Mouse (Mus musculus): Measurements from ENCODE around the gene Nedd9. TPM values are rescaled to one million over a fixed set of nuclear protein-coding genes. Genes with fewer than 3 reads are reported as not detected.

The Nedd9 gene
- polyA plus RNA-seq, 1 experiment from 2014 or later, result 65.3 TPM

GRCm38 (mm10) chr13:41302716-41303115 is 184.4 kb downstream of the Nedd9 start:
- peaks cover 6% of the 10 kb centered on the region; the same call in 1 of the 2 replicates for H3K4me1 ChIP-seq (ENCODE audit: control insufficient read depth, insufficient read depth, low read length)
- H3K4me3 ChIP-seq (ENCODE audit: low read depth, low read length), result no peak overlapping the region
- H3K4me2 ChIP-seq (ENCODE audit: low read depth), result no peak overlapping the region
- DNase-seq (ENCODE audit: low spot score) (peak; percentile 68), ATAC-seq (ENCODE audit: insufficient read depth, low FRiP score, low TSS enrichment) (no peak)
- H3K9me3 ChIP-seq (ENCODE audit: control insufficient read depth, low read length), result no peaks in the 10 kb centered on the region
- H3K9ac ChIP-seq (ENCODE audit: low read length), result no peak overlapping the region
- no peaks in the 10 kb centered on the region for H3K36me3 ChIP-seq (ENCODE audit: control insufficient read depth, insufficient read depth, low read length)
- no peak overlapping the region for H3K27ac ChIP-seq (ENCODE audit: low read depth, low read length)
- H3K27me3 ChIP-seq (ENCODE audit: control insufficient read depth, insufficient read depth, low read length), result no peaks in the 10 kb centered on the region
- WGBS, result 65% methylated on average over 10 of the region's 10 CpGs

DNA sequence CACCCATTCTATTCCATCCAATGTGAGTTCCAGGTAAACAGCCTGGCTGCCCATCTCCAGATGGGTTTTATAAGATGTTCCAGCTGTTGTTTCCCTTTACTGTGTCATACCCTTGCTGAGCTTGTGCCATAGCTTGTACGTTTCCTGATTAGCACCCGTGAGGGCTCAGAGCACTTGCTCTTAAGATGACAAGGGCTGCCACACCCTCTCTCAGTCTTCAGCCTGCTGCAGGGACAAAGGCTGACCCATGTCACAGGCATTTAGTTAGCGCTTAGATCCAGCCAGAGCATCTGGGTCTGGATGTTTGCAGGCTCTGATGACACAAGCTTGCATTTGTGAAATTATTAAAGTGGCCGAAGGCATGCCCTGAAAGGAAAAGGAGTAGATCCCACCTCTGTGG is 187.1 kb downstream of the Nedd9 start:
- no peaks in the 10 kb centered on the region for H3K9me3 ChIP-seq (ENCODE audit: control insufficient read depth, low read length)
- no peak overlapping the region for H3K4me2 ChIP-seq (ENCODE audit: low read depth)
- H3K4me3 ChIP-seq (ENCODE audit: low read depth, low read length), result no peak overlapping the region
- H3K27ac ChIP-seq (ENCODE audit: low read depth, low read length), result no peak overlapping the region
- no peaks in the 10 kb centered on the region for H3K36me3 ChIP-seq (ENCODE audit: control insufficient read depth, insufficient read depth, low read length)
- no peaks in the 10 kb centered on the region for H3K27me3 ChIP-seq (ENCODE audit: control insufficient read depth, insufficient read depth, low read length)
- DNase-seq (ENCODE audit: low spot score), result no peak
- H3K9ac ChIP-seq (ENCODE audit: low read length), result no peak overlapping the region
- peaks cover 9% of the 10 kb centered on the region; the same call in 1 of the 2 replicates for H3K4me1 ChIP-seq (ENCODE audit: control insufficient read depth, insufficient read depth, low read length)
- ATAC-seq (ENCODE audit: insufficient read depth, low FRiP score, low TSS enrichment), result no peak
- 53% methylated on average over 4 of the region's 4 CpGs for WGBS

- Histone ChIP-seq H3K4me3 (ENCODE audit: low read depth, low read length) (no peak overlapping the region), H3K4me1 (ENCODE audit: control insufficient read depth, insufficient read depth, low read length) (peaks cover 12% of the 10 kb centered on the region; the same call in 1 of the 2 replicates), H3K9me3 (ENCODE audit: control insufficient read depth, low read length) (no peaks in the 10 kb centered on the region), H3K36me3 (ENCODE audit: control insufficient read depth, insufficient read depth, low read length) (no peaks in the 10 kb centered on the region), H3K27ac (ENCODE audit: low read depth, low read length) (no peak overlapping the region), H3K27me3 (ENCODE audit: control insufficient read depth, insufficient read depth, low read length) (no peaks in the 10 kb centered on the region), H3K9ac (ENCODE audit: low read length) (no peak overlapping the region), H3K4me2 (ENCODE audit: low read depth) (no peak overlapping the region)
- WGBS, result 19% methylated on average over 5 of the region's 5 CpGs
- ATAC-seq (ENCODE audit: insufficient read depth, low FRiP score, low TSS enrichment), result peak; percentile 42; the same call in 1 of the 2 replicates
- peak; percentile 39 for DNase-seq (ENCODE audit: low spot score)
Observed at GRCm38 (mm10) chr13:41298996-41299395, 188.2 kb downstream of the Nedd9 start.

DNA sequence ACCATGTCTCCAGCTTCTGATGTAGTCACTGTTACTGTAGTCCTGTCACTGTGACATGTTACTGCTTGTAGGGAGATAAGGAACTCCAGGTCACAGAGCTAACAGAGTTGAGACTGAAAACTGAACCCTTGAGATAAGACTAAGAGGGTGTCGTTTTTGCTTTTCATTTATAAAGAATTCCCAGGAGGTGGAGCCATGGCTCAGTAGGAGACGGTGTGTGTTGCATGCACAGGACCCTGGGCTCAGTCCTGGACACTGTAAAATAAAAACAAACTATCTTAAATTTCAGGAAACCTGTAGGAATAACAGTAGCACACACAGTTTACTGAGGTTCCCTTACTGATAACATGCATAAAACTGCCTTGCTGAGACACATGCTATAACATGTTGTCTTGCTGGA is 188.6 kb downstream of the Nedd9 start:
- H3K36me3 ChIP-seq (ENCODE audit: control insufficient read depth, insufficient read depth, low read length), result no peaks in the 10 kb centered on the region
- no peak overlapping the region for H3K4me2 ChIP-seq (ENCODE audit: low read depth)
- ATAC-seq (ENCODE audit: insufficient read depth, low FRiP score, low TSS enrichment), result no peak
- no peak overlapping the region for H3K27ac ChIP-seq (ENCODE audit: low read depth, low read length)
- peaks cover 13% of the 10 kb centered on the region; the same call in 1 of the 2 replicates for H3K4me1 ChIP-seq (ENCODE audit: control insufficient read depth, insufficient read depth, low read length)
- no peaks in the 10 kb centered on the region for H3K9me3 ChIP-seq (ENCODE audit: control insufficient read depth, low read length)
- H3K27me3 ChIP-seq (ENCODE audit: control insufficient read depth, insufficient read depth, low read length), result no peaks in the 10 kb centered on the region
- DNase-seq (ENCODE audit: low spot score), result no peak
- H3K9ac ChIP-seq (ENCODE audit: low read length), result no peak overlapping the region
- H3K4me3 ChIP-seq (ENCODE audit: low read depth, low read length), result no peak overlapping the region
- WGBS, result 54% methylated on average over 2 of the region's 2 CpGs

GRCm38 (mm10) chr13:41296396-41296795 is 190.8 kb downstream of the Nedd9 start:
- Histone ChIP-seq H3K9ac (ENCODE audit: low read length) (no peak overlapping the region), H3K36me3 (ENCODE audit: control insufficient read depth, insufficient read depth, low read length) (no peaks in the 10 kb centered on the region), H3K27me3 (ENCODE audit: control insufficient read depth, insufficient read depth, low read length) (no peaks in the 10 kb centered on the region), H3K4me2 (ENCODE audit: low read depth) (no peak overlapping the region), H3K4me3 (ENCODE audit: low read depth, low read length) (no peak overlapping the region), H3K4me1 (ENCODE audit: control insufficient read depth, insufficient read depth, low read length) (peaks cover 16% of the 10 kb centered on the region; the same call in 1 of the 2 replicates), H3K27ac (ENCODE audit: low read depth, low read length) (no peak overlapping the region), H3K9me3 (ENCODE audit: control insufficient read depth, low read length) (no peaks in the 10 kb centered on the region)
- WGBS, result 40% methylated on average over 10 of the region's 10 CpGs
- ATAC-seq (ENCODE audit: insufficient read depth, low FRiP score, low TSS enrichment), result peak; percentile 63; the same call in 1 of the 2 replicates
- DNase-seq (ENCODE audit: low spot score), result peak; percentile 51

DNA sequence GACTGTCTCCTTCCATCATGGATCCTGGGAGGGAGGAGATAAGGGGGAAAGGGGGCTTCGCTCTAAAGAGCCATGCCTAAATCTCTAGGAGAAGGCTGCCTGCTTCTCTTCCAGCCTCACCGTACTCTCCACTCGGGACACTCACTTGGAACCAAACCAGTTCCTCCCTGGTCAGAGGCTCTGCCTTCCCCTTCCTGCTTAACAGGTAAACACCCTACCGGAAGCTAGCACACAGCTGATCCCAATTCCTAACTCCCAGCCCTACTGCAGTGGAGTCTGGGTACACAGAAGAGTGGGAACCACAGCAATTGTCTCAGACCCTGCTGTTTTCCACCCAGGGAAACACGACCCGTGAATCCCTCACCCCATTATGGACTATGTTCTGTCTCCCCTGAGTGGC is 191.3 kb downstream of the Nedd9 start:
- 66% methylated on average over 6 of the region's 6 CpGs for WGBS
- no peaks in the 10 kb centered on the region for H3K9me3 ChIP-seq (ENCODE audit: control insufficient read depth, low read length)
- H3K27me3 ChIP-seq (ENCODE audit: control insufficient read depth, insufficient read depth, low read length), result no peaks in the 10 kb centered on the region
- no peak overlapping the region for H3K4me3 ChIP-seq (ENCODE audit: low read depth, low read length)
- ATAC-seq (ENCODE audit: insufficient read depth, low FRiP score, low TSS enrichment) (no peak), DNase-seq (ENCODE audit: low spot score) (no peak)
- H3K36me3 ChIP-seq (ENCODE audit: control insufficient read depth, insufficient read depth, low read length), result no peaks in the 10 kb centered on the region
- H3K27ac ChIP-seq (ENCODE audit: low read depth, low read length), result no peak overlapping the region
- peaks cover 16% of the 10 kb centered on the region; the same call in 1 of the 2 replicates for H3K4me1 ChIP-seq (ENCODE audit: control insufficient read depth, insufficient read depth, low read length)
- no peak overlapping the region for H3K4me2 ChIP-seq (ENCODE audit: low read depth)
- no peak overlapping the region for H3K9ac ChIP-seq (ENCODE audit: low read length)

DNA sequence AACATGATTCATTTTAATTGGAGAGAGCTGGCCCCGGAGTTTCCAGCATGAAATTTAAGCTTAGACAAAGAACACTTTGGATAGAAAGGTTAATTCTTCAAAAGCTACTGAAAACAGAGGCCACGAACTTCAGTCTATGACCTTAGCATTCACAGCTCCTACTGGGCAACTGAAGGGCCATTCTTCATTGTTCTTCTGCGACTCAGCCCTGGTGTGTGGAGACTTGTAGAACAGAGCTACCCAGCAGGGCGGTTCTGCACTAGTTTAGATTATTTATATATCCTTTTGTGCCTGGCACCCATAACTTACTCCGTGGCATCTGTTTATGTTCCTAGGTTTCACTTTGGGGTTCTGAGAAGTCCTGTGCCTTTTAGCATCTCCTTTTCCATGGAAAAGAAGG is 193.6 kb downstream of the Nedd9 start:
- Histone ChIP-seq H3K9ac (ENCODE audit: low read length) (no peak overlapping the region), H3K27ac (ENCODE audit: low read depth, low read length) (no peak overlapping the region), H3K36me3 (ENCODE audit: control insufficient read depth, insufficient read depth, low read length) (no peaks in the 10 kb centered on the region), H3K27me3 (ENCODE audit: control insufficient read depth, insufficient read depth, low read length) (no peaks in the 10 kb centered on the region), H3K4me3 (ENCODE audit: low read depth, low read length) (no peak overlapping the region), H3K4me2 (ENCODE audit: low read depth) (no peak overlapping the region), H3K4me1 (ENCODE audit: control insufficient read depth, insufficient read depth, low read length) (peaks cover 12% of the 10 kb centered on the region; the same call in 1 of the 2 replicates), H3K9me3 (ENCODE audit: control insufficient read depth, low read length) (no peaks in the 10 kb centered on the region)
- ATAC-seq (ENCODE audit: insufficient read depth, low FRiP score, low TSS enrichment), result peak; percentile 75
- DNase-seq (ENCODE audit: low spot score), result peak; percentile 35
- 18% methylated on average over 5 of the region's 5 CpGs for WGBS

DNA sequence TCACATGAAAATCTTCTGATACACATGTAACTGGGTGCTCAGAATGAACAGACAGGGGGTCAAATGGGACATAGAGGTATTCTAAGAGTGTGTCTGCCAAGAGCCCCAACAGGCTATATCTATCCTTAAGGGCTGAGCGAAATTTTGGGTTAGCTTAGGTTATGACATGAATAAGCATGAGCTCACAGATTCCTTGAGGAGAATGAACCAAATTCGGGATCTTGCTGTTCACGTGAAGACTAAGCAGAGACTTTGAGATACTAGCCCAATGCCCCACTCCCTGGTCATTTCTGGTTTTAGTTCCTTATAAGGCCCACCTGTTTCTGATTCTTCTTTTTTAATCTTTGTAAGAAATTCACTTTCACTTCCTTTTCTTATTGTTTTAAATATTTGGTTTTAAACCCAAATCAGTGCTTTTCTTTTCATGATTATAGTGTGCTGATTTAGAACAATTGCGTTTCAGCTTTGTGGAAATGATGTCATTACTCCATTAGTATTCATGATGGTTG is 195.6 kb downstream of the Nedd9 start:
- Histone ChIP-seq H3K36me3 (ENCODE audit: control insufficient read depth, insufficient read depth, low read length) (no peaks in the 10 kb centered on the region), H3K4me1 (ENCODE audit: control insufficient read depth, insufficient read depth, low read length) (peaks cover 10% of the 10 kb centered on the region; the same call in 1 of the 2 replicates), H3K4me3 (ENCODE audit: low read depth, low read length) (no peak overlapping the region), H3K27me3 (ENCODE audit: control insufficient read depth, insufficient read depth, low read length) (no peaks in the 10 kb centered on the region), H3K4me2 (ENCODE audit: low read depth) (no peak overlapping the region), H3K9ac (ENCODE audit: low read length) (no peak overlapping the region), H3K9me3 (ENCODE audit: control insufficient read depth, low read length) (no peaks in the 10 kb centered on the region), H3K27ac (ENCODE audit: low read depth, low read length) (no peak overlapping the region)
- DNase-seq (ENCODE audit: low spot score) (no peak), ATAC-seq (ENCODE audit: insufficient read depth, low FRiP score, low TSS enrichment) (no peak)
- 88% methylated on average over 4 of the region's 4 CpGs for WGBS

DNA sequence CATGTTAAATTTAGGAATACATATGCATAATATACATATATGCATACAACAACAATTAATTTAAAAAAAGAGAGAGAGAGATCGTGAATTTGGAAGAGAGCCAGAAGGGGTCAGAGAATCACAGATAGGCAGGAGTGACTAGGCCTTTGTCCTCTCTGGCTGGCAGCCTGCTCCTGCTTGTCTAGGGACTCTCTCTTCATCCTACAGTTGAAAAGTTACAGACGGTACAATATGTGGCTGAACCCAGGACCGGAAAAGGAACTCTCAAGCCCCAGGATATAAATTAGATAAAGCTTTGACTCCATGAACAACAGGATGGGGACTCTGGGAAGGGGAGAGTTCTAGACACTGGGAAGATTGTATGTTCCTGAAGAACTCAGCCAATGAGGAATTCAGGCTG is 200.9 kb downstream of the Nedd9 start:
- 77% methylated on average over 3 of the region's 3 CpGs for WGBS
- H3K4me2 ChIP-seq (ENCODE audit: low read depth), result no peak overlapping the region
- ATAC-seq (ENCODE audit: insufficient read depth, low FRiP score, low TSS enrichment) (no peak), DNase-seq (ENCODE audit: low spot score) (no peak)
- H3K9ac ChIP-seq (ENCODE audit: low read length), result no peak overlapping the region
- no peaks in the 10 kb centered on the region for H3K4me1 ChIP-seq (ENCODE audit: control insufficient read depth, insufficient read depth, low read length)
- H3K27me3 ChIP-seq (ENCODE audit: control insufficient read depth, insufficient read depth, low read length), result no peaks in the 10 kb centered on the region
- no peaks in the 10 kb centered on the region for H3K36me3 ChIP-seq (ENCODE audit: control insufficient read depth, insufficient read depth, low read length)
- no peak overlapping the region for H3K27ac ChIP-seq (ENCODE audit: low read depth, low read length)
- H3K9me3 ChIP-seq (ENCODE audit: control insufficient read depth, low read length), result no peaks in the 10 kb centered on the region
- no peak overlapping the region for H3K4me3 ChIP-seq (ENCODE audit: low read depth, low read length)
